28 mouse cellular contexts compared by ENCODE assay signal in genomic region chr9:103116941-103117340, GRCm38 (mm10). TPM values are rescaled to one million over a fixed set of nuclear protein-coding genes. Genes with fewer than 3 reads are reported as not detected.
DNase-seq lines count a peak whose midpoint lies in the region; ATAC-seq lines count a peak whose summit lies in the region.
"Had no signal": no experiment of that assay in that cellular context is flagged by ENCODE, and none has a peak within 500 bp of the region (broad histone marks: within the 10 kb centered on the region; RNA-seq: fewer than 3 reads in every experiment).

No protein-coding gene starts in this region.

- no peak for ATAC-seq in forebrain, embryonic 11.5 days (replicated peaks; ENCODE audit: low FRiP score)
- no peak for ATAC-seq in forebrain, embryonic 15.5 days (replicated peaks)
- ATAC-seq in midbrain, embryonic 16.5 days: no peak
- ATAC-seq in hindbrain, embryonic 13.5 days (ENCODE audit: low FRiP score): no peak
- no peak for ATAC-seq in midbrain, embryonic 15.5 days (replicated peaks)
- ATAC-seq: CD4-positive, CD25-positive, alpha-beta regulatory T cell, adult 4 months; forebrain, embryonic 16.5 days; inflammation-experienced regulatory T-cells, adult 6 months had no signal

- H3K36me3 ChIP-seq in forebrain, embryonic 11.5 days (ENCODE audit: control insufficient read depth, insufficient read depth, low read length): no peaks in the 10 kb centered on the region
- H3K36me3 ChIP-seq in forebrain, embryonic 15.5 days: no peaks in the 10 kb centered on the region
- H3K36me3 ChIP-seq in midbrain, embryonic 10.5 days: peaks cover 5% of the 10 kb centered on the region; the same call in 1 of the 2 replicates
- no peaks in the 10 kb centered on the region for H3K36me3 ChIP-seq in midbrain, embryonic 16.5 days (ENCODE audit: control insufficient read depth, insufficient read depth, low read length)
- peaks cover 13% of the 10 kb centered on the region; the same call in 1 of the 2 replicates for H3K36me3 ChIP-seq in hindbrain, embryonic 13.5 days
- H3K36me3 ChIP-seq in midbrain, embryonic 15.5 days (replicated peaks): 0 out of 2 replicates have a peak, but pooled peaks cover 5% of the 10 kb centered on the region
- H3K36me3 ChIP-seq: embryonic facial prominence, embryonic 13.5 days; heart, embryonic 12.5 days; limb, embryonic 10.5 days; liver, embryonic 15.5 days had no signal

- H3K4me3 ChIP-seq in forebrain, embryonic 11.5 days (ENCODE audit: low read depth, low read length): no peak overlapping the region
- H3K4me3 ChIP-seq in forebrain, embryonic 15.5 days: no peak overlapping the region
- H3K4me3 ChIP-seq in midbrain, embryonic 10.5 days: no peak overlapping the region
- H3K4me3 ChIP-seq in midbrain, embryonic 16.5 days (ENCODE audit: low read depth, low read length): no peak overlapping the region
- H3K4me3 ChIP-seq in hindbrain, embryonic 13.5 days: no peak overlapping the region
- no peak overlapping the region for H3K4me3 ChIP-seq in midbrain, embryonic 15.5 days
- H3K4me3 ChIP-seq: embryonic facial prominence, embryonic 13.5 days; erythroblast, embryonic 14.5 days; heart, embryonic 12.5 days; limb, embryonic 10.5 days; liver, embryonic 15.5 days; myocyte had no signal

- H3K9me3 ChIP-seq in forebrain, embryonic 11.5 days (ENCODE audit: control insufficient read depth, low read length): no peaks in the 10 kb centered on the region
- no peaks in the 10 kb centered on the region for H3K9me3 ChIP-seq in forebrain, embryonic 15.5 days
- no peaks in the 10 kb centered on the region for H3K9me3 ChIP-seq in midbrain, embryonic 10.5 days (replicated peaks)
- no peaks in the 10 kb centered on the region for H3K9me3 ChIP-seq in midbrain, embryonic 16.5 days (replicated peaks; ENCODE audit: control insufficient read depth, low read length, poor library complexity, severe bottlenecking)
- no peaks in the 10 kb centered on the region for H3K9me3 ChIP-seq in hindbrain, embryonic 13.5 days
- no peaks in the 10 kb centered on the region for H3K9me3 ChIP-seq in midbrain, embryonic 15.5 days
- H3K9me3 ChIP-seq: embryonic facial prominence, embryonic 13.5 days; heart, embryonic 12.5 days; limb, embryonic 10.5 days; liver, embryonic 15.5 days had no signal

- H3K4me1 ChIP-seq in forebrain, embryonic 11.5 days (replicated peaks; ENCODE audit: control insufficient read depth, insufficient read depth, low read length): peaks cover 8% of the 10 kb centered on the region
- peaks cover 33% of the 10 kb centered on the region for H3K4me1 ChIP-seq in forebrain, embryonic 15.5 days
- H3K4me1 ChIP-seq in midbrain, embryonic 10.5 days: peaks cover 78% of the 10 kb centered on the region
- H3K4me1 ChIP-seq in midbrain, embryonic 16.5 days (ENCODE audit: control insufficient read depth, insufficient read depth, low read length): peaks cover 27% of the 10 kb centered on the region
- peaks cover 96% of the 10 kb centered on the region for H3K4me1 ChIP-seq in hindbrain, embryonic 13.5 days (replicated peaks)
- H3K4me1 ChIP-seq in midbrain, embryonic 15.5 days: peaks cover 72% of the 10 kb centered on the region

- no peaks in the 10 kb centered on the region; the same call in 1 of the 2 replicates for H3K27me3 ChIP-seq in forebrain, embryonic 11.5 days (ENCODE audit: control insufficient read depth, insufficient read depth, low read length)
- no peaks in the 10 kb centered on the region for H3K27me3 ChIP-seq in forebrain, embryonic 15.5 days
- H3K27me3 ChIP-seq in midbrain, embryonic 10.5 days (ENCODE audit: low read depth, poor library complexity, severe bottlenecking): peaks cover 34% of the 10 kb centered on the region
- no peaks in the 10 kb centered on the region for H3K27me3 ChIP-seq in midbrain, embryonic 16.5 days (ENCODE audit: control insufficient read depth, insufficient read depth, low read depth, low read length)
- H3K27me3 ChIP-seq in hindbrain, embryonic 13.5 days: no peaks in the 10 kb centered on the region
- H3K27me3 ChIP-seq in midbrain, embryonic 15.5 days (replicated peaks): no peaks in the 10 kb centered on the region

- no peak overlapping the region for H3K4me2 ChIP-seq in forebrain, embryonic 11.5 days (ENCODE audit: low read depth, low read length, severe bottlenecking)
- H3K4me2 ChIP-seq in forebrain, embryonic 15.5 days (replicated peaks): no peak overlapping the region
- no peak overlapping the region for H3K4me2 ChIP-seq in midbrain, embryonic 16.5 days (ENCODE audit: low read length)
- 0 out of 2 replicates have a peak overlapping the region, but pooled peaks have one; percentile 2 for H3K4me2 ChIP-seq in hindbrain, embryonic 13.5 days
- no peak overlapping the region for H3K4me2 ChIP-seq in midbrain, embryonic 15.5 days
- H3K4me2 ChIP-seq: embryonic facial prominence, embryonic 13.5 days; heart, embryonic 12.5 days; liver, embryonic 15.5 days had no signal

- H3K27ac ChIP-seq in forebrain, embryonic 11.5 days (ENCODE audit: low read depth, low read length): no peak overlapping the region
- no peak overlapping the region for H3K27ac ChIP-seq in forebrain, embryonic 15.5 days (replicated peaks)
- H3K27ac ChIP-seq in midbrain, embryonic 10.5 days (replicated peaks): peak overlapping the region; percentile 80
- no peak overlapping the region for H3K27ac ChIP-seq in midbrain, embryonic 16.5 days (ENCODE audit: low read length)
- H3K27ac ChIP-seq in hindbrain, embryonic 13.5 days: peak overlapping the region; percentile 77
- peak overlapping the region; percentile 34; the same call in 1 of the 2 replicates for H3K27ac ChIP-seq in midbrain, embryonic 15.5 days
- H3K27ac ChIP-seq: embryonic facial prominence, embryonic 13.5 days; limb, embryonic 10.5 days; liver, embryonic 15.5 days had no signal

- H3K9ac ChIP-seq in forebrain, embryonic 11.5 days (ENCODE audit: low read length): no peak overlapping the region
- no peak overlapping the region for H3K9ac ChIP-seq in forebrain, embryonic 15.5 days (replicated peaks)
- no peak overlapping the region for H3K9ac ChIP-seq in midbrain, embryonic 16.5 days (ENCODE audit: low read depth, low read length)
- H3K9ac ChIP-seq in hindbrain, embryonic 13.5 days: no peak overlapping the region
- H3K9ac ChIP-seq in midbrain, embryonic 15.5 days: no peak overlapping the region
- H3K9ac ChIP-seq: embryonic facial prominence, embryonic 13.5 days; heart, embryonic 12.5 days; liver, embryonic 15.5 days had no signal

- DNase-seq in forebrain, embryonic 11.5 days (ENCODE audit: low spot score): peak; percentile 36
- DNase-seq in midbrain, embryonic 10.5 days (ENCODE audit: low spot score): no peak
- DNase-seq in kidney, adult 11 months: no peak
- DNase-seq: adrenal gland, postnatal 25 days; cerebellum, postnatal 25 days; gastrocnemius, postnatal 10 days; heart, postnatal 10 days; kidney, adult 9 months; kidney, postnatal 14 days; liver; lung, postnatal 4 days; retina, postnatal 1 day; right cerebral cortex, postnatal 25 days; spleen, adult 18-20 months; thymus, postnatal 14 days had no signal

- WGBS in forebrain, embryonic 11.5 days: 82% methylated on average over 4 of the region's 4 CpGs
- WGBS in forebrain, embryonic 15.5 days: 85% methylated on average over 4 of the region's 4 CpGs
- WGBS in midbrain, embryonic 10.5 days: 79% methylated on average over 4 of the region's 4 CpGs
- WGBS in midbrain, embryonic 16.5 days: 84% methylated on average over 4 of the region's 4 CpGs
- 76% methylated on average over 4 of the region's 4 CpGs for WGBS in hindbrain, embryonic 13.5 days
- 75% methylated on average over 4 of the region's 4 CpGs for WGBS in midbrain, embryonic 15.5 days

RNA-seq across cellular contexts. Expression of gene Rab6b, which starts 5.4 kb away (rescaled TPM):
- 12.5 and 13.6 TPM in 2 replicates for polyA plus RNA-seq in forebrain, embryonic 11.5 days (2014; fragmentation: Nextera tagmentation; extraction: Ambion mirVana)
- polyA plus RNA-seq in forebrain, embryonic 15.5 days (2015; fragmentation: Nextera tagmentation; extraction: Ambion mirVana): 62.3 and 63.3 TPM in 2 replicates
- polyA plus RNA-seq in midbrain, embryonic 10.5 days (2016; fragmentation: Nextera tagmentation; extraction: Ambion mirVana): 12.3 and 19.9 TPM in 2 replicates
- 108 and 126 TPM in 2 replicates for polyA plus RNA-seq in midbrain, embryonic 16.5 days (2015; fragmentation: Nextera tagmentation; extraction: Ambion mirVana)
- polyA plus RNA-seq in hindbrain, embryonic 13.5 days (2015; fragmentation: Nextera tagmentation; extraction: Ambion mirVana): 80.2 and 83.1 TPM in 2 replicates
- polyA plus RNA-seq in midbrain, embryonic 15.5 days (2015; fragmentation: Nextera tagmentation; extraction: Ambion mirVana): 107 and 110 TPM in 2 replicates
- polyA plus RNA-seq: erythroblast, embryonic 14.5 days had no signal

Comparison
In these comparisons a context has a peak if more than half of its experiments do, and no peak if none do; other contexts are left out.
1. H3K27ac ChIP-seq: peak in midbrain, embryonic 10.5 days (single experiment), hindbrain, embryonic 13.5 days (single experiment) and midbrain, embryonic 15.5 days (single experiment); none in forebrain, embryonic 11.5 days (single experiment), forebrain, embryonic 15.5 days (single experiment) and midbrain, embryonic 16.5 days (single experiment).